Mouse (Mus musculus): ENCODE results near the gene Klrg1. TPM values are rescaled to one million over a fixed set of nuclear protein-coding genes. Genes with fewer than 3 reads are reported as not detected.
A peak's percentile ranks its signal among the peaks of the same experiment; 100 is the strongest.

The Klrg1 gene
- total and polyA plus RNA-seq, 3 experiments, result 2.0 to 6.0 (median 2.8) TPM

- Histone ChIP-seq H3K4me3 (replicated peaks in 1 of 3; ENCODE audit: low read depth in 2 of 3, low read length in 2 of 3, poor library complexity in 1 of 3) (no peak overlapping the region), H3K4me1 (ENCODE audit: control insufficient read depth in 1 of 2, insufficient read depth in 2 of 2) (peaks cover 4 to 38% of the 10 kb centered on the region in 2 experiments), H3K27ac (ENCODE audit: insufficient read depth, low read depth) (no peak overlapping the region), H3K79me2 (replicated peaks; ENCODE audit: control insufficient read depth, extremely low read depth, insufficient read depth, poor library complexity, severe bottlenecking) (no peaks in the 10 kb centered on the region), H3K4me2 (ENCODE audit: insufficient read depth, low read depth, poor library complexity, severe bottlenecking) (no peak overlapping the region), H3K9me3 (replicated peaks; ENCODE audit: low read length) (no peaks in the 10 kb centered on the region), H3K9ac (ENCODE audit: insufficient read depth, low read depth) (no peak overlapping the region), H3K27me3 (replicated peaks) (no peaks in the 10 kb centered on the region), H3K36me3 (replicated peaks in 1 of 2; ENCODE audit: control insufficient read depth in 1 of 2, insufficient read depth in 1 of 2, low read length in 1 of 2) (no peaks in the 10 kb centered on the region)
- in situ Hi-C loops (cut with MboI; ENCODE audit: low pct_ligation_motif_present, low pct_unique_long_range_greater_than_20kb, low sequenced_read_pairs), result no loop called here
- no peak for DNase-seq (ENCODE audit: extremely low read depth)
- dilution Hi-C loops (cut with MboI; ENCODE audit: extremely low pct_ligation_motif_present, extremely low pct_unique_long_range_greater_than_20kb, low sequenced_read_pairs), result no loop called here
- no peak for TF ChIP-seq SIN3A (IDR thresholded peaks at IDR 0.05; ENCODE audit: low read length)
- TF ChIP-seq RCOR1 (conservative IDR thresholded peaks at IDR 0.05; ENCODE audit: low read depth, low read length), result no peak
- no peak for TF ChIP-seq MAFK (IDR thresholded peaks at IDR 0.05; ENCODE audit: insufficient replicate concordance, low read length)
- no peak for TF ChIP-seq CHD1 (IDR thresholded peaks at IDR 0.05; ENCODE audit: low read depth, low read length)
- TF ChIP-seq NELFE (IDR thresholded peaks at IDR 0.05; ENCODE audit: low read depth, low read length), result no peak
- no peak for TF ChIP-seq ZKSCAN1 (IDR thresholded peaks at IDR 0.05; ENCODE audit: borderline replicate concordance, low read depth, low read length)
- TF ChIP-seq BHLHE40 (IDR thresholded peaks at IDR 0.05; ENCODE audit: low read depth, low read length), result no peak
- no peak for TF ChIP-seq GABPA (IDR thresholded peaks at IDR 0.05; ENCODE audit: insufficient replicate concordance, low read depth, low read length)
Measured at GRCm38 (mm10) chr6:122284823-122285222, 2.1 kb upstream of the Klrg1 start.

GRCm38 (mm10) chr6:122284304-122284703 lies 1.6 kb upstream of the Klrg1 start:
- TF ChIP-seq GABPA (IDR thresholded peaks at IDR 0.05; ENCODE audit: insufficient replicate concordance, low read depth, low read length) (no peak), PAX5 (IDR thresholded peaks at IDR 0.05; ENCODE audit: low read length) (no peak), MXI1 (IDR thresholded peaks at IDR 0.05; ENCODE audit: low read depth, low read length) (no peak), UBTF (IDR thresholded peaks at IDR 0.05; ENCODE audit: low read depth, low read length) (no peak), JUND (conservative IDR thresholded peaks at IDR 0.05; ENCODE audit: low read depth, low read length) (no peak)
- Histone ChIP-seq H3K9ac (ENCODE audit: insufficient read depth, low read depth) (no peak overlapping the region), H3K27me3 (replicated peaks) (no peaks in the 10 kb centered on the region), H3K27ac (ENCODE audit: insufficient read depth, low read depth) (no peak overlapping the region), H3K79me2 (replicated peaks; ENCODE audit: control insufficient read depth, extremely low read depth, insufficient read depth, poor library complexity, severe bottlenecking) (no peaks in the 10 kb centered on the region), H3K4me3 (replicated peaks in 1 of 3; ENCODE audit: low read depth in 2 of 3, low read length in 2 of 3, poor library complexity in 1 of 3) (no peak overlapping the region), H3K9me3 (replicated peaks; ENCODE audit: low read length) (no peaks in the 10 kb centered on the region), H3K4me1 (ENCODE audit: control insufficient read depth in 1 of 2, insufficient read depth in 2 of 2) (peaks cover 4 to 34% of the 10 kb centered on the region in 2 experiments), H3K4me2 (ENCODE audit: insufficient read depth, low read depth, poor library complexity, severe bottlenecking) (no peak overlapping the region), H3K36me3 (replicated peaks in 1 of 2; ENCODE audit: control insufficient read depth in 1 of 2, insufficient read depth in 1 of 2, low read length in 1 of 2) (no peaks in the 10 kb centered on the region)
- no peak for DNase-seq (ENCODE audit: extremely low read depth)
- dilution Hi-C loops (cut with MboI; ENCODE audit: extremely low pct_ligation_motif_present, extremely low pct_unique_long_range_greater_than_20kb, low sequenced_read_pairs), result no loop called here
- in situ Hi-C loops (cut with MboI; ENCODE audit: low pct_ligation_motif_present, low pct_unique_long_range_greater_than_20kb, low sequenced_read_pairs), result no loop called here

GRCm38 (mm10) chr6:122283429-122283828 lies 747 bp upstream of the Klrg1 start:
- no peak overlapping the region for H3K27ac ChIP-seq (ENCODE audit: insufficient read depth, low read depth)
- no peak overlapping the region for H3K4me2 ChIP-seq (ENCODE audit: insufficient read depth, low read depth, poor library complexity, severe bottlenecking)
- no peak for TF ChIP-seq MAX (IDR thresholded peaks at IDR 0.05; ENCODE audit: low read length)
- TF ChIP-seq ELF1 (IDR thresholded peaks at IDR 0.05; ENCODE audit: low read depth, low read length), result no peak
- TF ChIP-seq NELFE (IDR thresholded peaks at IDR 0.05; ENCODE audit: low read depth, low read length), result no peak
- peak; percentile 46; the same call in 1 of the 2 replicates for TF ChIP-seq BHLHE40 (IDR thresholded peaks at IDR 0.05; ENCODE audit: low read depth, low read length)
- no peak overlapping the region for H3K4me3 ChIP-seq (replicated peaks in 1 of 3; ENCODE audit: low read depth in 2 of 3, low read length in 2 of 3, poor library complexity in 1 of 3)
- in situ Hi-C loops (cut with MboI; ENCODE audit: low pct_ligation_motif_present, low pct_unique_long_range_greater_than_20kb, low sequenced_read_pairs) (no loop called here), dilution Hi-C loops (cut with MboI; ENCODE audit: extremely low pct_ligation_motif_present, extremely low pct_unique_long_range_greater_than_20kb, low sequenced_read_pairs) (no loop called here)
- no peak overlapping the region for H3K9ac ChIP-seq (ENCODE audit: insufficient read depth, low read depth)
- H3K9me3 ChIP-seq (replicated peaks; ENCODE audit: low read length), result no peaks in the 10 kb centered on the region
- H3K4me1 ChIP-seq (ENCODE audit: control insufficient read depth in 1 of 2, insufficient read depth in 2 of 2), result peaks cover 4 to 25% of the 10 kb centered on the region in 2 experiments
- no peak for DNase-seq (ENCODE audit: extremely low read depth)
- no peaks in the 10 kb centered on the region for H3K79me2 ChIP-seq (replicated peaks; ENCODE audit: control insufficient read depth, extremely low read depth, insufficient read depth, poor library complexity, severe bottlenecking)
- no peaks in the 10 kb centered on the region for H3K36me3 ChIP-seq (replicated peaks in 1 of 2; ENCODE audit: control insufficient read depth in 1 of 2, insufficient read depth in 1 of 2, low read length in 1 of 2)
- H3K27me3 ChIP-seq (replicated peaks), result no peaks in the 10 kb centered on the region

Data from CH12.LX (cell line).